Mouse (Mus musculus): ENCODE data around the gene Rpl22l1.

- no peak for TF ChIP-seq E2F4 (IDR thresholded peaks at IDR 0.05; ENCODE audit: insufficient read depth)
- no peak for TF ChIP-seq POLR2A (IDR thresholded peaks at IDR 0.05; ENCODE audit: insufficient read length, low read depth)
- no peak for TF ChIP-seq MAX (IDR thresholded peaks at IDR 0.05; ENCODE audit: low read depth)
- TF ChIP-seq MYOD1 (IDR thresholded peaks at IDR 0.05; ENCODE audit: control insufficient read depth in 1 of 3, insufficient read length in 2 of 3, low read depth in 2 of 3): no peak
These were observed 29.3 kb upstream of the Rpl22l1 start for GRCm38 (mm10) chr3:28775958-28776357.

All from myocyte (in vitro differentiated cells).